In the genomic region with DNA sequence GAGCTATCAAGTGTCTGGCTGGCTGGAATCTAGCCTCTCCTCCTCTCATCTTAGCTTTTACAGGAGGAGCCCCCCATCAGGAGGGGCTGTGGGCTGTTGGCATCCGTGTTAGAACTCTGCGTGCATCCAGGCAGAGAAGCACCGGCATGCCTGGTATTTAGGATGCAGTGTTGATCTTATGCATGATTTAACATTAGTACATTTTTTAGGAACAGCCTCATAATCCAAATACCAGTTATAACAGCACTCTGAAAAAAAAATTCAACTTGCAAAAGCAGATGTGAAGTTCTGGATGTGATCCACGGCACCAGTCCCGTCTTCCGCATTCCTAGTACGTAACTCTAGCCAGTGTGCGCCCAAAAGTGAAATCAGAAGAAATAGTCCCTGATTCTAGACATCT, we compare ENCODE assay signal across 10 mouse cellular contexts. TPM values are rescaled to one million over a fixed set of nuclear protein-coding genes. Genes with fewer than 3 reads are reported as not detected.
DNase-seq lines count a peak whose midpoint lies in the region; ATAC-seq and TF ChIP-seq lines count a peak whose summit lies in the region.
"Had no signal": no experiment of that assay in that cellular context is flagged by ENCODE, and none has a peak within 500 bp of the region (broad histone marks: within the 10 kb centered on the region; RNA-seq: fewer than 3 reads in every experiment).

No protein-coding gene starts in this region.

- intact Hi-C loops in heart, adult 2 months (cut with DNase I): no loop called here
- intact Hi-C loops in gastrocnemius, adult 2 months (cut with DNase I): no loop called here

- no peaks in the 10 kb centered on the region for H3K79me2 ChIP-seq in heart, adult 2 months (replicated peaks; ENCODE audit: control insufficient read depth, insufficient read depth, low read length)
- H3K79me2 ChIP-seq in myocyte (ENCODE audit: control insufficient read depth, insufficient read depth): no peaks in the 10 kb centered on the region

- H3ac ChIP-seq in myocyte (ENCODE audit: control insufficient read depth, insufficient read length): no peak overlapping the region

- no peak overlapping the region for H3K4me3 ChIP-seq in heart, adult 2 months
- H3K4me3 ChIP-seq in heart, embryonic 10.5 days: no peak overlapping the region
- H3K4me3 ChIP-seq in gastrocnemius, adult 2 months: peak overlapping the region; percentile 41
- no peak overlapping the region for H3K4me3 ChIP-seq in kidney, embryonic 15.5 days (replicated peaks)
- no peak overlapping the region for H3K4me3 ChIP-seq in myocyte
- H3K4me3 ChIP-seq in hindbrain, embryonic 10.5 days: no peak overlapping the region

- 0 out of 2 replicates have a peak overlapping the region, but pooled peaks have one; percentile 20 for H3K27ac ChIP-seq in heart, adult 2 months
- no peak overlapping the region for H3K27ac ChIP-seq in heart, embryonic 10.5 days
- peak overlapping the region; percentile 79 for H3K27ac ChIP-seq in gastrocnemius, adult 2 months
- H3K27ac ChIP-seq in kidney, embryonic 15.5 days: 0 out of 2 replicates have a peak overlapping the region, but pooled peaks have one; percentile 13
- no peak overlapping the region for H3K27ac ChIP-seq in hindbrain, embryonic 10.5 days

- no peak for TF ChIP-seq CTCF in heart, adult 2 months (IDR thresholded peaks at IDR 0.05)
- no peak for TF ChIP-seq CTCF in gastrocnemius, adult 2 months (IDR thresholded peaks at IDR 0.05)

- TF ChIP-seq EP300 in heart, adult 2 months (IDR thresholded peaks at IDR 0.05; ENCODE audit: insufficient read depth, low read depth, low read length): 0 out of 2 replicates have a peak, but pooled peaks have one; percentile 11

- no peaks in the 10 kb centered on the region for H3K9me3 ChIP-seq in heart, embryonic 10.5 days
- H3K9me3 ChIP-seq in kidney, embryonic 15.5 days (replicated peaks): no peaks in the 10 kb centered on the region
- H3K9me3 ChIP-seq in hindbrain, embryonic 10.5 days: no peaks in the 10 kb centered on the region

- no peak for TF ChIP-seq POLR2A in heart, adult 2 months (IDR thresholded peaks at IDR 0.05; ENCODE audit: insufficient read depth, low read depth, low read length)
- TF ChIP-seq POLR2A in myocyte (IDR thresholded peaks at IDR 0.05; ENCODE audit: insufficient read length, low read depth): no peak

- DNase-seq in heart, adult 2 months: peak in 1 of 2 experiments; percentile 58
- DNase-seq in heart, embryonic 10.5 days (ENCODE audit: low spot score): no peak
- DNase-seq in gastrocnemius, adult 2 months: peak; percentile 70
- no peak for DNase-seq in hindbrain, embryonic 10.5 days (ENCODE audit: low spot score)
- no peak for DNase-seq in thymus, postnatal 4 days
- no peak for DNase-seq in spleen, postnatal 36 days (ENCODE audit: low spot score in 2 of 2)
- DNase-seq: liver, postnatal 0 days had no signal

- H3K27me3 ChIP-seq in heart, adult 2 months (ENCODE audit: control insufficient read depth, insufficient read depth, low read length): no peaks in the 10 kb centered on the region
- H3K27me3 ChIP-seq in heart, embryonic 10.5 days (ENCODE audit: insufficient read depth, poor library complexity, severe bottlenecking): no peaks in the 10 kb centered on the region
- no peaks in the 10 kb centered on the region for H3K27me3 ChIP-seq in kidney, embryonic 15.5 days
- no peaks in the 10 kb centered on the region for H3K27me3 ChIP-seq in myocyte (ENCODE audit: control insufficient read depth, insufficient read depth, insufficient read length)
- no peaks in the 10 kb centered on the region for H3K27me3 ChIP-seq in hindbrain, embryonic 10.5 days (ENCODE audit: insufficient read depth, poor library complexity, severe bottlenecking)

- ATAC-seq in kidney, embryonic 15.5 days (replicated peaks; ENCODE audit: low FRiP score): peak; percentile 52
- ATAC-seq: liver, postnatal 0 days had no signal

- no peak overlapping the region for H3K9ac ChIP-seq in heart, adult 2 months (ENCODE audit: low read depth, low read length)
- no peak overlapping the region for H3K9ac ChIP-seq in kidney, embryonic 15.5 days
- H3K9ac ChIP-seq: liver, postnatal 0 days had no signal

- no peak overlapping the region for H3K4me2 ChIP-seq in kidney, embryonic 15.5 days
- H3K4me2 ChIP-seq in myocyte (ENCODE audit: low read depth): peak overlapping the region; percentile 43

- H3K36me3 ChIP-seq in heart, adult 2 months (ENCODE audit: control insufficient read depth, insufficient read depth, low read length): no peaks in the 10 kb centered on the region
- no peaks in the 10 kb centered on the region for H3K36me3 ChIP-seq in heart, embryonic 10.5 days
- no peaks in the 10 kb centered on the region for H3K36me3 ChIP-seq in kidney, embryonic 15.5 days
- no peaks in the 10 kb centered on the region for H3K36me3 ChIP-seq in myocyte (ENCODE audit: control insufficient read depth, insufficient read depth)
- no peaks in the 10 kb centered on the region for H3K36me3 ChIP-seq in hindbrain, embryonic 10.5 days

- H3K4me1 ChIP-seq in heart, adult 2 months (ENCODE audit: control insufficient read depth, insufficient read depth, low read length): peaks cover 10% of the 10 kb centered on the region
- peaks cover 4% of the 10 kb centered on the region; the same call in 1 of the 2 replicates for H3K4me1 ChIP-seq in heart, embryonic 10.5 days
- peaks cover 13% of the 10 kb centered on the region for H3K4me1 ChIP-seq in kidney, embryonic 15.5 days
- H3K4me1 ChIP-seq in hindbrain, embryonic 10.5 days (replicated peaks): 0 out of 2 replicates have a peak, but pooled peaks cover 4% of the 10 kb centered on the region

- WGBS in heart, adult 2 months: 64% methylated on average over 8 of the region's 8 CpGs
- WGBS in heart, embryonic 10.5 days: 85% methylated on average over 8 of the region's 8 CpGs
- WGBS in kidney, embryonic 15.5 days: 47% methylated on average over 8 of the region's 8 CpGs
- WGBS in hindbrain, embryonic 10.5 days: 84% methylated on average over 8 of the region's 8 CpGs

TF ChIP-seq in myocyte, 11 proteins besides CTCF, POLR2A, EP300 and RAD21:
- TF ChIP-seq E2F4 (IDR thresholded peaks at IDR 0.05; ENCODE audit: insufficient read depth) (no peak), CEBPB (IDR thresholded peaks at IDR 0.05; ENCODE audit: insufficient read depth, poor library complexity, severe bottlenecking) (no peak), MYOG (IDR thresholded peaks at IDR 0.05; ENCODE audit: control insufficient read depth in 1 of 3, insufficient read depth in 1 of 3, insufficient read length in 2 of 3, low read depth in 2 of 3) (no peak), TCF12 (IDR thresholded peaks at IDR 0.05; ENCODE audit: insufficient read depth, poor library complexity, severe bottlenecking) (no peak), USF1 (IDR thresholded peaks at IDR 0.05; ENCODE audit: low read depth) (no peak), REST (IDR thresholded peaks at IDR 0.05; ENCODE audit: insufficient read depth, insufficient read length) (no peak), POLR2AphosphoS2 (IDR thresholded peaks at IDR 0.05; ENCODE audit: insufficient read length, low read depth) (no peak), TCF3 (IDR thresholded peaks at IDR 0.05; ENCODE audit: insufficient read length, low read depth) (no peak), MAX (IDR thresholded peaks at IDR 0.05; ENCODE audit: low read depth) (no peak), SRF (IDR thresholded peaks at IDR 0.05; ENCODE audit: control insufficient read depth, insufficient read length, low read depth) (no peak), MYOD1 (IDR thresholded peaks at IDR 0.05; ENCODE audit: control insufficient read depth in 1 of 3, insufficient read length in 2 of 3, low read depth in 2 of 3) (no peak)

RNA-seq across cellular contexts. Expression of a gene that starts 52.0 kb away (rescaled TPM):
- 1 to 10 TPM in 1 of 2 experiments, under 1 TPM in 1; 0.57 to 1.6 TPM for total RNA-seq in heart, adult 2 months (2021)
- 0.23 and 0.64 TPM in 2 replicates for polyA plus RNA-seq in heart, adult 2 months (2012; rRNA removed)
- polyA plus RNA-seq in heart, embryonic 10.5 days (2016; fragmentation: Nextera tagmentation; extraction: Ambion mirVana): 0.30 TPM in 1 of 2 replicates, not detected in the other
- total RNA-seq in gastrocnemius, adult 2 months (2021): not detected
- polyA plus RNA-seq in kidney, embryonic 15.5 days (2015; fragmentation: Nextera tagmentation; extraction: Ambion mirVana): 0.21 and 0.31 TPM in 2 replicates
- polyA plus RNA-seq in myocyte (2012; fragmentation: generic; extraction: Trizol): 0.59 TPM
- 0.68 and 1.9 TPM in 2 replicates for polyA plus RNA-seq in hindbrain, embryonic 10.5 days (2016; fragmentation: Nextera tagmentation; extraction: Ambion mirVana)
- total RNA-seq: gastrocnemius, postnatal 36 days had no signal

Comparison
In these comparisons a context has a peak if more than half of its experiments do, and no peak if none do; other contexts are left out.
1. H3K27ac ChIP-seq: peak in heart, adult 2 months (single experiment), gastrocnemius, adult 2 months (single experiment) and kidney, embryonic 15.5 days (single experiment); none in heart, embryonic 10.5 days (single experiment) and hindbrain, embryonic 10.5 days (single experiment).